Mouse (Mus musculus) ES-E14 (cell line): ENCODE measurements around the gene Cux1. TPM values are rescaled to one million over a fixed set of nuclear protein-coding genes. Genes with fewer than 3 reads are reported as not detected.

Experiments used
- DNase-seq: peaks from one replicate; pipeline ENCODE4 v3.0.0-alpha.2; 2013; ENCODE audit warnings: low read depth, low spot score
- H3K27ac ChIP-seq: 2 replicates; pipeline ENCODE4 v1.5.1; 2012; ENCODE audit warnings: low read depth, mild to moderate bottlenecking, low read length, moderate library complexity, mixed read lengths; ENCODE audit not compliant: poor library complexity, insufficient read depth, severe bottlenecking
- H3K36me3 ChIP-seq: 2 replicates; pipeline ENCODE4 v1.6.1; 2012; ENCODE audit warnings: mild to moderate bottlenecking, low read length, moderate library complexity, mixed read lengths; ENCODE audit not compliant: control insufficient read depth, poor library complexity, insufficient read depth, severe bottlenecking
- H3K4me1 ChIP-seq, 2 experiments: fragments of 150-350 bp in 1 of 2; sonication (generic) in 1 of 2; 2 replicates each; pipeline ENCODE4 v1.6.1; 2012; ENCODE audit warnings: low read length in 2 of 2, mild to moderate bottlenecking in 1 of 2, mixed read lengths in 1 of 2; ENCODE audit not compliant: control insufficient read depth in 2 of 2, insufficient read depth in 2 of 2, poor library complexity in 1 of 2
- H3K4me3 ChIP-seq, 2 experiments: fragments of 150-350 bp in 1 of 2; sonication (generic) in 1 of 2; 2 replicates each; pipeline ENCODE4 v1.5.1; 2012; ENCODE audit warnings: low read length in 2 of 2, low read depth in 1 of 2, mild to moderate bottlenecking in 1 of 2, mixed read lengths in 1 of 2; ENCODE audit not compliant: insufficient read depth in 1 of 2, poor library complexity in 1 of 2, severe bottlenecking in 1 of 2
- H3K9ac ChIP-seq: 2 replicates; pipeline ENCODE4 v1.6.1; 2012; ENCODE audit warnings: low read depth, mild to moderate bottlenecking, low read length, mixed read lengths; ENCODE audit not compliant: poor library complexity, insufficient read depth, severe bottlenecking
- H3K9me3 ChIP-seq: fragments of 150-350 bp; sonication (generic); 2 replicates; pipeline ENCODE4 v1.6.1; 2012; ENCODE audit warnings: low read depth, mild to moderate bottlenecking, low read length; ENCODE audit not compliant: control insufficient read depth, insufficient read depth
- CHD2 ChIP-seq: IDR thresholded peaks from 2 replicates; pipeline ENCODE4 v1.6.1; 2014; ENCODE audit warnings: mild to moderate bottlenecking, low read depth, low read length, inconsistent platforms
- HCFC1 ChIP-seq: IDR thresholded peaks from 2 replicates; pipeline ENCODE4 v1.6.1; 2012; ENCODE audit warnings: low read length, inconsistent platforms, borderline replicate concordance; ENCODE audit not compliant: insufficient read depth
- MAFK ChIP-seq: IDR thresholded peaks from 2 replicates; pipeline ENCODE4 v1.6.1; 2014; ENCODE audit warnings: mild to moderate bottlenecking, low read depth, low read length, inconsistent platforms; ENCODE audit not compliant: insufficient read depth
- ZC3H11A ChIP-seq: IDR thresholded peaks from 2 replicates; pipeline ENCODE4 v1.6.1; 2012; ENCODE audit warnings: low read depth, mild to moderate bottlenecking, inconsistent platforms, low read length, borderline replicate concordance
- ZNF384 ChIP-seq: IDR thresholded peaks from 2 replicates; pipeline ENCODE4 v1.6.1; 2012; ENCODE audit warnings: low read depth, low read length, inconsistent platforms
- in situ Hi-C, 2 experiments: fragments of 600-800 bp; cut with MboI; formaldehyde crosslinking; loops; one replicate each; pipeline ENCODE4 v1.15.1; 2025; ENCODE audit warnings: low sequenced_read_pairs in 2 of 2, inconsistent platforms in 1 of 2; ENCODE audit not compliant: unreplicated experiment in 2 of 2
- total RNA-seq: library from RNA; depleted of rRNA; stranded (reverse); fragments of 300-350 nt; gene quantifications from 2 replicates; pipeline ENCODE4 v1.2.3, GENCODE M21; 2012

The Cux1 gene
- total RNA-seq, 1 experiment = 23.6 TPM

- TF ChIP-seq ZNF384 (no peak), ZC3H11A (no peak), MAFK (no peak), CHD2 (no peak), HCFC1 (no peak)
- H3K36me3 ChIP-seq = no peaks in the 10 kb centered on the region
- no peak overlapping the region for H3K9ac ChIP-seq
- in situ Hi-C loops = no loop called here
- peaks cover 0 to 5% of the 10 kb centered on the region in 2 experiments; a peak in 2 of 4 replicates for H3K4me1 ChIP-seq
- no peak for DNase-seq
- no peak overlapping the region for H3K4me3 ChIP-seq
- no peak overlapping the region for H3K27ac ChIP-seq
- no peaks in the 10 kb centered on the region for H3K9me3 ChIP-seq
These were observed 68.5 kb downstream of the Cux1 start for GRCm38 (mm10) chr5:136498741-136499140.

- in situ Hi-C loops = no loop called here
- no peak for DNase-seq
- H3K36me3 ChIP-seq = no peaks in the 10 kb centered on the region
- no peaks in the 10 kb centered on the region for H3K9me3 ChIP-seq
- H3K4me1 ChIP-seq = no peaks in the 10 kb centered on the region
- no peak for TF ChIP-seq ZC3H11A
- no peak for TF ChIP-seq CHD2
- TF ChIP-seq HCFC1 = no peak
- no peak for TF ChIP-seq MAFK
- TF ChIP-seq ZNF384 = no peak
- no peak overlapping the region for H3K9ac ChIP-seq
- no peak overlapping the region for H3K4me3 ChIP-seq
- no peak overlapping the region for H3K27ac ChIP-seq
These were observed 70.0 kb downstream of the Cux1 start for GRCm38 (mm10) chr5:136497301-136497700.

DNA sequence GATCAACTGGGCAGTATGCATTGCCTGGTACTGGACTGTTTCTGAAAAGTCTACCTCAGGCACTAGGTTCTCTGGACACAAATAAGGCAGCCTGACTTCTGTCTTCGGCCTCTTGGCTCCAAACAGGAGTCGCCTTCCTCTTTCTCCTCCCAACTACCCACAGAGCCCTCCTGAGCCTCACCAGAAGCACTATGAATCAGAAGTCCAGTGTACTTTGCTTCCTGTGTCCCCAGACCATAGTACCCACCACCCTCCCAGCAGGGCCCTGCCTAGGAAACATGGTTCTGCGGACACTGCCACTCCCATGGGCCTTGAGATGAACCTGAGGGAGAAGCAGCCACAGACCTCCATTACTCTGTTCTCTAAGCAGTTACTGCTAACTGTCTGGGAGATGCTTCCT is 71.7 kb downstream of the Cux1 start:
- H3K4me1 ChIP-seq = no peaks in the 10 kb centered on the region

DNA sequence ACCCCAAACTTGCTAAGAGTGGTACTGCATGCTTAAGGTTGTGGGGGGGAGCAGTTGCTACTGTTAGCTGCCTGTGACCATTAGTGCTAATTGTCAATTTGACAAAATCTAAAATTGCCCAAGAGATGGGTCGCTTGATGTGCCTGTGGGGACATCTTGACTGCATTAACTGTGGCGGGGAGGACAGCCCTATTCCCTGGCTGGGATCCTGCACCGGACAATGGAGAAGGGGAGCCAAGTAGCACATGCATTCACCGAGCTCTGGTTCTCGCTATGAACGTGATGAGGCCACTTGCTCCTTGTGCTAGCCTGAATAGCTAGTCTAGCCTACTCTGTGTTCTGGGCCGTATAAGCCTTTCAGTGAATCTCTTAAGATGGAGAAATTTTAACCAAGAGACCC is 72.4 kb downstream of the Cux1 start:
- H3K4me1 ChIP-seq = no peaks in the 10 kb centered on the region
- in situ Hi-C loops = no loop called here
- no peak overlapping the region for H3K4me3 ChIP-seq

More for the DNA sequence above, 71.7 kb downstream of the Cux1 start:
- H3K9me3 ChIP-seq = no peaks in the 10 kb centered on the region
- TF ChIP-seq HCFC1 = no peak
- no peak for TF ChIP-seq MAFK
- TF ChIP-seq ZNF384 = no peak
- TF ChIP-seq CHD2 = no peak
- TF ChIP-seq ZC3H11A = no peak
- no peak overlapping the region for H3K9ac ChIP-seq
- H3K4me3 ChIP-seq = no peak overlapping the region
- no peak for DNase-seq
- no peak overlapping the region for H3K27ac ChIP-seq
- in situ Hi-C loops = no loop called here
- H3K36me3 ChIP-seq = no peaks in the 10 kb centered on the region

DNA sequence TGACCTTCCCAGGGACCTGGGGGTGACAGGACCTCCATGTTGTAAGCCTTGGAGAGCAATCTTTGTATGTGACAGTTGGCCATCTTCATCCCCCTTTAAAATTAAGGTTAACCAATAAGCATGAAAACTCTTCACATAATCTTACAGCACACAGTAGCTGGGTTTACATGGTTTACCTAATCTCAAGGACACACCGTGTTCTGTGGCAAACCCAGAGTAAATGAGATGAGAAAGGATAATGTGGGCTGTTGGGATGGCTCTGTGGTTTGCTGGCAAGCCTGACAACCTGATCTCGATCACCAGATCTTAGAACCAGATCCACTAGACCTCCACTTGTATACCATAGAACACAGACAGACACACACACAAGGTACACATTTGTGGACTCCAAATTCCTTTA is 73.0 kb downstream of the Cux1 start:
- in situ Hi-C loops = no loop called here
- no peaks in the 10 kb centered on the region for H3K4me1 ChIP-seq

More for the DNA sequence above, 72.4 kb downstream of the Cux1 start:
- Histone ChIP-seq H3K9me3 (no peaks in the 10 kb centered on the region), H3K27ac (no peak overlapping the region), H3K9ac (no peak overlapping the region), H3K36me3 (no peaks in the 10 kb centered on the region)
- DNase-seq = no peak
- TF ChIP-seq CHD2 = no peak

More for the DNA sequence above, 73.0 kb downstream of the Cux1 start:
- H3K27ac ChIP-seq = no peak overlapping the region
- H3K9ac ChIP-seq = no peak overlapping the region
- no peak for TF ChIP-seq MAFK
- TF ChIP-seq HCFC1 = no peak
- TF ChIP-seq CHD2 = no peak
- TF ChIP-seq ZC3H11A = no peak
- no peak for TF ChIP-seq ZNF384
- H3K9me3 ChIP-seq = no peaks in the 10 kb centered on the region
- DNase-seq = no peak
- no peaks in the 10 kb centered on the region for H3K36me3 ChIP-seq
- no peak overlapping the region for H3K4me3 ChIP-seq
